Mouse (Mus musculus): ENCODE data around the gene Zfand3. TPM values are rescaled to one million over a fixed set of nuclear protein-coding genes. Genes with fewer than 3 reads are reported as not detected.
A peak's percentile ranks its signal among the peaks of the same experiment; 100 is the strongest.

Zfand3 gene
- total RNA-seq (2021): 100 to 1,000 TPM in 1 of 2 experiments, 10 to 100 TPM in 1; 95.4 to 103 TPM

- intact Hi-C loops (cut with DNase I): loop anchor here (10.0 kb wide), 1 partner anchor 110 kb away; no protein-coding TSS in a partner anchor
- peak; percentile 97 for DNase-seq
Measured at GRCm38 (mm10) chr17:30004203-30005102, at the start of gene Zfand3. Zfand3 (plus strand) TSS chr17:30004733.

GRCm38 (mm10) chr17:29955880-29956279 lies 48.7 kb upstream of the Zfand3 start:
- intact Hi-C loops (cut with DNase I): no loop called here
- DNase-seq: no peak

- no peak for DNase-seq
- intact Hi-C loops (cut with DNase I): no loop called here
Measured at GRCm38 (mm10) chr17:29963730-29964259, 40.7 kb upstream of the Zfand3 start.

GRCm38 (mm10) chr17:29965506-29965905 lies 39.0 kb upstream of the Zfand3 start:
- intact Hi-C loops (cut with DNase I): no loop called here
- DNase-seq: no peak

- intact Hi-C loops (cut with DNase I): loop anchor here (10.0 kb wide), 1 partner anchor 135 kb away; no protein-coding TSS in a partner anchor
- DNase-seq: no peak
Measured at GRCm38 (mm10) chr17:29970037-29970555, 34.4 kb upstream of the Zfand3 start, which contains the start of gene Mdga1. Mdga1 (minus strand) TSS chr17:29970087.

- DNase-seq: peak; percentile 50
- intact Hi-C loops (cut with DNase I): loop anchor here (10.0 kb wide), 1 partner anchor 133 kb away; no protein-coding TSS in a partner anchor
Measured at GRCm38 (mm10) chr17:29971761-29972432, 32.6 kb upstream of the Zfand3 start.

GRCm38 (mm10) chr17:29973226-29973625 lies 31.3 kb upstream of the Zfand3 start:
- intact Hi-C loops (cut with DNase I): loop anchor here (10.0 kb wide), 1 partner anchor 132 kb away; no protein-coding TSS in a partner anchor
- DNase-seq: no peak

- intact Hi-C loops (cut with DNase I): loop anchor here (10.0 kb wide), 1 partner anchor 129 kb away; no protein-coding TSS in a partner anchor
- DNase-seq: peak; percentile 96
Measured at GRCm38 (mm10) chr17:29975731-29976130, 28.8 kb upstream of the Zfand3 start.

GRCm38 (mm10) chr17:29979020-29979419 lies 25.5 kb upstream of the Zfand3 start:
- intact Hi-C loops (cut with DNase I): loop anchor here (10.0 kb wide), 1 partner anchor 126 kb away; no protein-coding TSS in a partner anchor
- DNase-seq: no peak

GRCm38 (mm10) chr17:29979841-29980240 lies 24.7 kb upstream of the Zfand3 start:
- intact Hi-C loops (cut with DNase I): loop anchor here (10.0 kb wide), 1 partner anchor 125 kb away; no protein-coding TSS in a partner anchor

GRCm38 (mm10) chr17:29981568-29981967 lies 23.0 kb upstream of the Zfand3 start:
- DNase-seq: no peak
- intact Hi-C loops (cut with DNase I): no loop called here

More at GRCm38 (mm10) chr17:29979841-29980240, 24.7 kb upstream of the Zfand3 start:
- DNase-seq: no peak

- no peak for DNase-seq
- intact Hi-C loops (cut with DNase I): no loop called here
Measured at GRCm38 (mm10) chr17:29983190-29983589, 21.3 kb upstream of the Zfand3 start.

GRCm38 (mm10) chr17:29984931-29985330 lies 19.6 kb upstream of the Zfand3 start:
- DNase-seq: no peak
- intact Hi-C loops (cut with DNase I): no loop called here

- intact Hi-C loops (cut with DNase I): no loop called here
- no peak for DNase-seq
Measured at GRCm38 (mm10) chr17:29985534-29985933, 19.0 kb upstream of the Zfand3 start.

GRCm38 (mm10) chr17:29988141-29988540 lies 16.4 kb upstream of the Zfand3 start:
- intact Hi-C loops (cut with DNase I): no loop called here
- DNase-seq: no peak

GRCm38 (mm10) chr17:29989653-29990052 lies 14.9 kb upstream of the Zfand3 start:
- DNase-seq: no peak
- intact Hi-C loops (cut with DNase I): no loop called here

- intact Hi-C loops (cut with DNase I): no loop called here
- DNase-seq: no peak
Measured at GRCm38 (mm10) chr17:29990136-29990535, 14.4 kb upstream of the Zfand3 start.

GRCm38 (mm10) chr17:29990845-29991244 lies 13.7 kb upstream of the Zfand3 start:
- intact Hi-C loops (cut with DNase I): no loop called here
- no peak for DNase-seq

- intact Hi-C loops (cut with DNase I): no loop called here
- DNase-seq: peak; percentile 85
Measured at GRCm38 (mm10) chr17:29993488-29993887, 11.0 kb upstream of the Zfand3 start.

- intact Hi-C loops (cut with DNase I): no loop called here
- no peak for DNase-seq
Measured at GRCm38 (mm10) chr17:29994011-29994410, 10.5 kb upstream of the Zfand3 start.

- intact Hi-C loops (cut with DNase I): no loop called here
- DNase-seq: no peak
Measured at GRCm38 (mm10) chr17:29994459-29994858, 10.1 kb upstream of the Zfand3 start.
